Mouse (Mus musculus) MEL (cell line): ENCODE results near the gene Trim46. TPM values are rescaled to one million over a fixed set of nuclear protein-coding genes. Genes with fewer than 3 reads are reported as not detected.
A peak's percentile ranks its signal among the peaks of the same experiment; 100 is the strongest.

Source experiments
- DNase-seq: peaks from one replicate; pipeline ENCODE4 v3.0.0; 2011; ENCODE audit warnings: low read depth, low spot score
- H3K27ac ChIP-seq: 2 replicates; pipeline ENCODE4 v1.5.1; 2012; ENCODE audit warnings: low read depth, mild to moderate bottlenecking, control low read depth, low read length, moderate library complexity; ENCODE audit not compliant: control insufficient read depth
- H3K27me3 ChIP-seq, 2 experiments: fragments of 150-350 bp in 1 of 2; sonication (generic) in 1 of 2; 2 replicates each; pipeline ENCODE4 v1.6.1; 2012; ENCODE audit warnings: low read length in 2 of 2, mild to moderate bottlenecking in 2 of 2, improper control_type of control experiment in 1 of 2, moderate library complexity in 1 of 2; ENCODE audit not compliant: insufficient read depth in 2 of 2, control insufficient read depth in 1 of 2
- H3K36me3 ChIP-seq, 2 experiments: 2 replicates each; pipeline ENCODE4 v1.6.1; 2012 to 2014; ENCODE audit warnings: low read length in 2 of 2, improper control_type of control experiment in 1 of 2, inconsistent platforms in 1 of 2, mild to moderate bottlenecking in 1 of 2; ENCODE audit not compliant: insufficient read depth in 2 of 2, control insufficient read depth in 1 of 2
- H3K4me1 ChIP-seq, 2 experiments: fragments of 150-350 bp in 1 of 2; sonication (generic) in 1 of 2; 2 replicates each; pipeline ENCODE4 v1.6.1; 2012; ENCODE audit warnings: low read length in 2 of 2, improper control_type of control experiment in 1 of 2, mild to moderate bottlenecking in 1 of 2; ENCODE audit not compliant: insufficient read depth in 2 of 2, control insufficient read depth in 1 of 2
- H3K4me3 ChIP-seq, 2 experiments: fragments of 150-350 bp in 1 of 2; sonication (generic) in 1 of 2; 2 replicates each; pipeline ENCODE4 v1.5.1; 2012; ENCODE audit warnings: low read depth in 2 of 2, low read length in 2 of 2, mild to moderate bottlenecking in 2 of 2, moderate library complexity in 2 of 2, control low read depth in 1 of 2, improper control_type of control experiment in 1 of 2; ENCODE audit not compliant: control insufficient read depth in 1 of 2, insufficient read depth in 1 of 2
- H3K79me2 ChIP-seq: 2 replicates; pipeline ENCODE4 v1.6.1; 2012; ENCODE audit warnings: mild to moderate bottlenecking, low read length, moderate library complexity; ENCODE audit not compliant: control insufficient read depth, poor library complexity, insufficient read depth
- H3K9ac ChIP-seq: 2 replicates; pipeline ENCODE4 v1.6.1; 2012; ENCODE audit warnings: low read depth, mild to moderate bottlenecking, control low read depth, low read length, moderate library complexity; ENCODE audit not compliant: control insufficient read depth, poor library complexity, severe bottlenecking
- H3K9me3 ChIP-seq: fragments of 150-350 bp; sonication (generic); replicated peaks from 2 replicates; pipeline ENCODE4 v1.6.1; 2012; ENCODE audit warnings: mild to moderate bottlenecking, low read length, improper control_type of control experiment, moderate library complexity; ENCODE audit not compliant: insufficient read depth
- GABPA ChIP-seq: IDR thresholded peaks from 2 replicates; pipeline ENCODE4 v1.6.1; 2012; ENCODE audit warnings: low read depth, mild to moderate bottlenecking, inconsistent platforms, low read length, improper control_type of control experiment, moderate library complexity
- JUND ChIP-seq: IDR thresholded peaks from 2 replicates; pipeline ENCODE4 v1.6.1; 2011; ENCODE audit warnings: low read depth, mild to moderate bottlenecking, improper control_type of control experiment, low read length
- MAFK ChIP-seq: IDR thresholded peaks from 2 replicates; pipeline ENCODE4 v1.6.1; 2011; ENCODE audit warnings: low read depth, mild to moderate bottlenecking, low read length, improper control_type of control experiment, borderline replicate concordance
- MAX ChIP-seq: IDR thresholded peaks from 2 replicates; pipeline ENCODE4 v1.6.1; 2011; ENCODE audit warnings: low read length, improper control_type of control experiment
- MAZ ChIP-seq: IDR thresholded peaks from 2 replicates; pipeline ENCODE4 v1.6.1; 2012; ENCODE audit warnings: low read depth, mild to moderate bottlenecking, inconsistent platforms, low read length, improper control_type of control experiment
- MEF2A ChIP-seq: IDR thresholded peaks from 2 replicates; pipeline ENCODE4 v1.6.1; 2014; ENCODE audit warnings: low read depth, mild to moderate bottlenecking, inconsistent platforms, low read length, improper control_type of control experiment; ENCODE audit not compliant: poor library complexity, insufficient replicate concordance, severe bottlenecking; ENCODE audit errors: extremely low read depth
- MXI1 ChIP-seq: IDR thresholded peaks from 2 replicates; pipeline ENCODE4 v1.6.1; 2011; ENCODE audit warnings: mild to moderate bottlenecking, low read depth, low read length, improper control_type of control experiment
- NELFE ChIP-seq: IDR thresholded peaks from 2 replicates; pipeline ENCODE4 v1.6.1; 2011; ENCODE audit warnings: low read depth, low read length, improper control_type of control experiment
- RCOR1 ChIP-seq: IDR thresholded peaks from 2 replicates; pipeline ENCODE4 v1.6.1; 2012; ENCODE audit warnings: low read depth, mild to moderate bottlenecking, inconsistent platforms, low read length, improper control_type of control experiment
- SIN3A ChIP-seq: IDR thresholded peaks from 2 replicates; pipeline ENCODE4 v1.6.1; 2012; ENCODE audit warnings: low read length, improper control_type of control experiment, inconsistent platforms
- SMC3 ChIP-seq: IDR thresholded peaks from 2 replicates; pipeline ENCODE4 v1.6.1; 2011; ENCODE audit warnings: low read depth, low read length, improper control_type of control experiment
- UBTF ChIP-seq: IDR thresholded peaks from 2 replicates; pipeline ENCODE4 v1.6.1; 2012; ENCODE audit warnings: low read depth, mild to moderate bottlenecking, inconsistent platforms, low read length, improper control_type of control experiment, moderate library complexity, borderline replicate concordance; ENCODE audit not compliant: insufficient read depth
- USF1 ChIP-seq: IDR thresholded peaks from 2 replicates; pipeline ENCODE4 v1.6.1; 2014; ENCODE audit warnings: low read depth, mild to moderate bottlenecking, inconsistent platforms, low read length, improper control_type of control experiment, moderate library complexity
- USF2 ChIP-seq, 2 experiments: IDR thresholded peaks; 2 replicates each; pipeline ENCODE4 v1.6.1; 2011 to 2012; ENCODE audit warnings: improper control_type of control experiment in 2 of 2, low read length in 2 of 2, borderline replicate concordance in 1 of 2, inconsistent platforms in 1 of 2, low read depth in 1 of 2, mild to moderate bottlenecking in 1 of 2; ENCODE audit not compliant: insufficient read depth in 1 of 2
- ZC3H11A ChIP-seq: IDR thresholded peaks from 2 replicates; pipeline ENCODE4 v1.6.1; 2012; ENCODE audit warnings: low read depth, mild to moderate bottlenecking, inconsistent platforms, low read length, improper control_type of control experiment
- ZKSCAN1 ChIP-seq: IDR thresholded peaks from 2 replicates; pipeline ENCODE4 v1.6.1; 2012; ENCODE audit warnings: low read depth, mild to moderate bottlenecking, inconsistent platforms, low read length, improper control_type of control experiment, moderate library complexity
- ZNF384 ChIP-seq: IDR thresholded peaks from 2 replicates; pipeline ENCODE4 v1.6.1; 2012; ENCODE audit warnings: low read depth, mild to moderate bottlenecking, inconsistent platforms, low read length, improper control_type of control experiment
- polyA plus RNA-seq, 2 experiments: library from polyadenylated mRNA; stranded (reverse) in 1 of 2; unstranded in 1 of 2; fragments of >175 nt in 1 of 2; fragments of >200 nt in 1 of 2; gene quantifications; 2 replicates each; pipeline versions ENCODE4 v1.2.1 to v1.2.4; 2012; ENCODE audit warnings: low replicate concordance in 2 of 2, low read depth in 1 of 2; ENCODE audit not compliant: insufficient read length in 2 of 2, insufficient read depth in 1 of 2, missing spikeins in 1 of 2
- total RNA-seq: library from RNA; depleted of rRNA; stranded (reverse); fragments of 300-350 nt; gene quantifications from 2 replicates; pipeline ENCODE4 v1.2.3, GENCODE M21; 2012

Trim46 gene
- total and polyA plus RNA-seq, 3 experiments: 3.3 to 7.7 TPM; not detected in 1

GRCm38 (mm10) chr3:89281579-89282290 lies 35.6 kb upstream of the Trim46 start (continued):
- no peak; the same call in 1 of the 2 replicates for TF ChIP-seq NELFE
- TF ChIP-seq RCOR1: no peak
- TF ChIP-seq MXI1: peak; percentile 63
- peak; percentile 99 for TF ChIP-seq SMC3
- 0 out of 2 replicates have a peak, but pooled peaks have one; percentile 58 for TF ChIP-seq JUND
- TF ChIP-seq ZNF384: peak; percentile 28; the same call in 1 of the 2 replicates
- TF ChIP-seq SIN3A: peak; percentile 68
- no peak for TF ChIP-seq MAFK
- TF ChIP-seq MAZ: peak; percentile 71; the same call in 1 of the 2 replicates
- no peak for TF ChIP-seq ZKSCAN1

GRCm38 (mm10) chr3:89280606-89281511 lies 34.8 kb upstream of the Trim46 start, which contains the start of gene Efna1:
Gene Efna1, minus strand, starts transcription at chr3:89281142.
- Histone ChIP-seq H3K79me2 (no peaks in the 10 kb centered on the region), H3K27me3 (peaks cover 29 to 39% of the 10 kb centered on the region in 2 experiments), H3K9me3 (no peaks in the 10 kb centered on the region), H3K9ac (no peak within 1 kb of the TSS), H3K36me3 (no peaks in the 10 kb centered on the region), H3K4me1 (0 out of 4 replicates have a peak, but pooled peaks cover 0 to 6% of the 10 kb centered on the region in 2 experiments), H3K27ac (no peak within 1 kb of the TSS), H3K4me3 (no peak within 1 kb of the TSS)
- no peak for DNase-seq
- TF ChIP-seq MEF2A (no peak), GABPA (no peak), MAX (no peak), ZC3H11A (no peak), UBTF (no peak), MXI1 (no peak), USF1 (no peak), USF2 (IDR thresholded peaks at IDR 0.05; ENCODE audit: borderline replicate concordance in 1 of 2, insufficient read depth in 1 of 2, low read depth in 1 of 2, low read length in 2 of 2) (no peak)
